Mouse (Mus musculus) C2C12 (cell line): Measurements from ENCODE around the gene Reep6.

Experiments
- CEBPB ChIP-seq: IDR thresholded peaks from one replicate; pipeline ENCODE4 v1.6.1; 2011; ENCODE audit warnings: low read depth, mild to moderate bottlenecking, control low read depth, moderate library complexity
- CTCF ChIP-seq: IDR thresholded peaks from one replicate; pipeline ENCODE4 v1.5.1; 2011; ENCODE audit not compliant: control insufficient read depth, insufficient read depth, insufficient read length
- FOSL1 ChIP-seq: IDR thresholded peaks from one replicate; pipeline ENCODE4 v1.8.0; 2011; ENCODE audit warnings: mild to moderate bottlenecking, low read length; ENCODE audit not compliant: poor library complexity, insufficient read depth, severe bottlenecking
- MAX ChIP-seq: IDR thresholded peaks from one replicate; pipeline ENCODE4 v1.6.1; 2011; ENCODE audit warnings: mild to moderate bottlenecking, control low read depth
- MYOD1 ChIP-seq: IDR thresholded peaks from one replicate; pipeline ENCODE4 v1.6.1; 2011; ENCODE audit warnings: low read depth; ENCODE audit not compliant: control insufficient read depth, insufficient read length
- MYOG ChIP-seq: IDR thresholded peaks from one replicate; pipeline ENCODE4 v1.6.1; 2011; ENCODE audit not compliant: control insufficient read depth, insufficient read length; ENCODE audit errors: extremely low read depth
- USF1 ChIP-seq: IDR thresholded peaks from one replicate; pipeline ENCODE4 v1.6.1; 2011; ENCODE audit warnings: low read depth, mild to moderate bottlenecking, control low read depth, moderate library complexity

DNA sequence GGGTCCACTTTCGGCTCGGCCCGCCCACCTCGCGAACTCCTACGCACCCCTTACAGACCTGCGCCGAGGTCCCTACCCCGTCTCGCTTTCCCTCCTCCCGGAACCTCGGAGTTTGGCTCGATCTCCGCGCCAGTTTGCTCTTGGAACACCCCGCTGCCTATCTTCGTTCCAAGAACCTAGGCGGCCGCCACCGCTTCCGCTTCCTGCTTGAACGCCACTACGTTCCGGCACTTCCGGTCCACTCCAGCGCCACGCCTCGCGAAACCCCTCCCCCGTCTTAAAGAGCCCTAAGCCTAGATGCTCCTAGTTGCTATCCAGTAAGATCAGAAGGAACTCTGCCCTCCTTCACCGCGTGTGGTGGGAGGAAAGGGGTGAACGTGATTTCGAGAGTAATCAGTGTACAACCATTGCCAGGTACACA, 9.4 kb upstream of the Reep6 start, which contains the start of gene 2310011J03Rik:
- TF ChIP-seq CTCF (no peak), CEBPB (no peak), MYOG (no peak), MYOD1 (no peak), MAX (no peak), USF1 (no peak), FOSL1 (no peak)
